Mouse (Mus musculus) heart, adult 9 months (tissue): Measurements from ENCODE around the gene Slc24a4.
A peak's percentile ranks its signal among the peaks of the same experiment; 100 is the strongest.

Source experiments
- DNase-seq, 2 experiments: peaks; one replicate each; pipeline ENCODE4 v3.0.0; 2022; ENCODE audit warnings: low spot score in 2 of 2

Gene Slc24a4

GRCm38 (mm10) chr12:102128081-102128790, at the start of gene Slc24a4:
Slc24a4 (plus strand) TSS chr12:102128733.
- DNase-seq: no peak

GRCm38 (mm10) chr12:102082648-102083425, 45.7 kb upstream of the Slc24a4 start:
- no peak for DNase-seq

GRCm38 (mm10) chr12:102090535-102090934, 38.0 kb upstream of the Slc24a4 start:
- no peak for DNase-seq

- no peak for DNase-seq
Measured at GRCm38 (mm10) chr12:102092342-102093094, 36.0 kb upstream of the Slc24a4 start.

- DNase-seq: no peak
Measured at GRCm38 (mm10) chr12:102105990-102106389, 22.5 kb upstream of the Slc24a4 start.

- DNase-seq: no peak
Measured at GRCm38 (mm10) chr12:102108851-102109250, 19.7 kb upstream of the Slc24a4 start.

GRCm38 (mm10) chr12:102112491-102112890, 16.0 kb upstream of the Slc24a4 start:
- DNase-seq: no peak

- DNase-seq: no peak
Measured at GRCm38 (mm10) chr12:102112901-102113300, 15.6 kb upstream of the Slc24a4 start.

GRCm38 (mm10) chr12:102113391-102113790, 15.1 kb upstream of the Slc24a4 start:
- DNase-seq: no peak

- DNase-seq: no peak
Measured at GRCm38 (mm10) chr12:102116580-102116979, 12.0 kb upstream of the Slc24a4 start.

- DNase-seq: no peak
Measured at GRCm38 (mm10) chr12:102118014-102118413, 10.5 kb upstream of the Slc24a4 start.

GRCm38 (mm10) chr12:102127601-102128000, 932 bp upstream of the Slc24a4 start:
- no peak for DNase-seq

- peak in 1 of 2 experiments; percentile 26 for DNase-seq
Measured at GRCm38 (mm10) chr12:102128791-102129507, 416 bp downstream of the Slc24a4 start.

GRCm38 (mm10) chr12:102129508-102130030, 1.0 kb downstream of the Slc24a4 start:
- no peak for DNase-seq

- peak; percentile 36 to 54 for DNase-seq
Measured at GRCm38 (mm10) chr12:102139710-102140109, 11.2 kb downstream of the Slc24a4 start.

- DNase-seq: no peak
Measured at GRCm38 (mm10) chr12:102141330-102141729, 12.8 kb downstream of the Slc24a4 start.

- DNase-seq: no peak
Measured at GRCm38 (mm10) chr12:102147678-102148077, 19.1 kb downstream of the Slc24a4 start.

GRCm38 (mm10) chr12:102148746-102149145, 20.2 kb downstream of the Slc24a4 start:
- no peak for DNase-seq

GRCm38 (mm10) chr12:102151185-102151584, 22.7 kb downstream of the Slc24a4 start:
- DNase-seq: peak; percentile 16 to 36

- DNase-seq: no peak
Measured at GRCm38 (mm10) chr12:102153796-102154195, 25.3 kb downstream of the Slc24a4 start.

GRCm38 (mm10) chr12:102154815-102155214, 26.3 kb downstream of the Slc24a4 start:
- DNase-seq: no peak
